Mouse (Mus musculus) gastrocnemius, postnatal 10 days (tissue): Measurements from ENCODE around the gene Olfr646. TPM values are rescaled to one million over a fixed set of nuclear protein-coding genes. Genes with fewer than 3 reads are reported as not detected.

ENCODE experiments used
- DNase-seq: peaks from one replicate; pipeline ENCODE4 v3.0.0; 2021; ENCODE audit warnings: mixed read lengths
- long read RNA-seq, 2 experiments: library from polyadenylated mRNA; stranded (forward); transcript quantifications; one replicate each; pipeline ENCODE4 v2.0.0; 2021
- total RNA-seq, 2 experiments: library from RNA; stranded (reverse); gene quantifications; 2 replicates each; pipeline ENCODE4 v1.2.3; 2021

The Olfr646 gene
- total RNA-seq = not detected
- long read RNA-seq, experiment 1 = 0 reads
- long read RNA-seq, experiment 2 = 0 reads

GRCm38 (mm10) chr7:104104757-104104972, at the start of gene Olfr646:
Gene Olfr646, plus strand, starts transcription at chr7:104104873.
- no peak for DNase-seq

DNA sequence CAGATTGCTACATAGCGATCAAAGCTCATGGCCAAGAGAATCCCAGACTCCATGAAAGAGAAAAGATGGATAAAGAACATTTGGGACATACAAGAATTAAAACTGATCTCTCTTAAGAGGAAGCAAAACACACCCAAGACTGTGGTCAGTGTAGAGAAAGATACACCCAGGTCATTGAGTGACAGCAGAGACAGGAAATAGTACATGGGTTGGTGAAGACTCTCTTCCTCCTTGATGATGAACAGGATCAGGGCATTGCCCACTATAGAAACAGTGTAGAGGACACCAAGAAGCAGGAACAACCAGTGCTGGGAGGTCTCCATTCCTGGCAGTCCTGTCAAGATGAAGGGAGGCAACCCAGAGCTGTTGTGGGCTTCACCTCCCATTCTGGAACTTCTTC, 45.5 kb upstream of the Olfr646 start:
- DNase-seq = no peak

- DNase-seq = no peak
Observed at GRCm38 (mm10) chr7:104061345-104061744, 43.3 kb upstream of the Olfr646 start, which contains the start of gene 4930516K23Rik. Gene 4930516K23Rik, minus strand, starts transcription at chr7:104061445.

GRCm38 (mm10) chr7:104071769-104072168, 32.9 kb upstream of the Olfr646 start, which contains the start of gene Olfr644:
Gene Olfr644, minus strand, starts transcription at chr7:104071869.
- no peak for DNase-seq

GRCm38 (mm10) chr7:104085365-104085764, 19.3 kb upstream of the Olfr646 start, which contains the start of gene Olfr645:
Gene Olfr645, minus strand, starts transcription at chr7:104085465.
- DNase-seq = no peak

GRCm38 (mm10) chr7:104103913-104104756, 538 bp upstream of the Olfr646 start:
- no peak for DNase-seq

DNA sequence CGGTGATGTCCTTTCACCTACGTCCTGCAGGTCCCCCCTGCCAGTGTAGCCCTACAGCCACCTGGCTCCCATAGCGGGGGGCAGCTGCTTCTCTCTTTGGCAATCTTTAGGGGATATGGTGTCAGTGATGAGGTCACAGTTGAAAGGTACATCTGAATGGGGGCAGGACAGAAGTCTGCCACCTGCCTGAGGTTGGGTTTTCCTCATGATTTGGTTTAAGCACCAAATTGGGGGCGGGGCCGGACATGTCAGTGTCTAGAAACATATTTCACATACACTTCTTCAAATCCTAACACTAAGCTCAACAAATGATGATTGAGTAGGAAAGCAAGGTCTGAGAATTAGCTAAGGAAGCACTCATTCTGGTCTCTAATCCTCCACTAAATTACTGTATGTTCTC, 25.1 kb downstream of the Olfr646 start, which contains the start of gene Ubqln5:
Ubqln5 (minus strand) TSS at position 101 of the 400 bp plus-strand sequence.
- DNase-seq = no peak

GRCm38 (mm10) chr7:104137305-104137704, 32.6 kb downstream of the Olfr646 start, which contains the start of gene Olfr643:
Gene Olfr643, minus strand, starts transcription at chr7:104137405.
- no peak for DNase-seq

GRCm38 (mm10) chr7:104143179-104143578, 38.5 kb downstream of the Olfr646 start, which contains the start of gene Ubqln3:
Gene Ubqln3, minus strand, starts transcription at chr7:104143279.
- no peak for DNase-seq

DNA sequence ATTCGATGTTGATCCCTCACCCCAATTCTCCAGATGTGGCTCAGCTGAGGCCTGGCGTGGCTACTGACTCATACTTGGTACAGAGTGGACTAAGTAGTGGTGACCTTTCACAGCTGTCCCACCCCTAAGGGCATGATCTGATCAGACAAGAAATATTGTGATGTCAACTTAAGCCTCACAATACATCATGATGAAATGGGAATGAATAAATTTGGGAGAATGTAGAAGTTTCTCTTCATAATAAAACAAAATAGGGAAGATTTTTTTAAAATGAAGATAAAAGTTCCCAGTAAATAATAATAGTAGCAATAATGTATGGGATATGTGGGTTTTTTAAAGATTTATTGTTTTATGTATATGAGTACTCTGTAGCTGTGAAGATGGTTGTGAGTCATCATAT, 45.8 kb downstream of the Olfr646 start, which contains the start of gene Ubqlnl:
Ubqlnl (minus strand) TSS at position 101 of the 400 bp plus-strand sequence.
- DNase-seq = no peak

Other genes with a start within 250 kb of the Olfr646 start
- gene Olfr66, start 218.6 kb upstream of the Olfr646 start, total RNA-seq = not detected
- gene Olfr64, start 210.4 kb upstream of the Olfr646 start, total RNA-seq = not detected
- gene Olfr65, start 201.4 kb upstream of the Olfr646 start, total RNA-seq = not detected
- not detected for gene Olfr631, start 176.0 kb upstream of the Olfr646 start, total RNA-seq
- gene Olfr632, start 170.5 kb upstream of the Olfr646 start, total RNA-seq = not detected
- not detected for gene Olfr633, start 160.4 kb upstream of the Olfr646 start, total RNA-seq
- gene Olfr635, start 133.7 kb upstream of the Olfr646 start, total RNA-seq = not detected
- gene Olfr638, start 106.1 kb upstream of the Olfr646 start, total RNA-seq = not detected
- gene Olfr639, start 87.6 kb upstream of the Olfr646 start, total RNA-seq = under 1 TPM; 0.02 to 0.05 TPM
- not detected for gene Olfr640, start 79.3 kb upstream of the Olfr646 start, total RNA-seq
- not detected for gene Olfr641, start 69.4 kb upstream of the Olfr646 start, total RNA-seq
- gene Olfr642, start 52.2 kb upstream of the Olfr646 start, total RNA-seq = not detected
- gene 4930516K23Rik, start 43.4 kb upstream of the Olfr646 start, total RNA-seq = not detected
- gene Olfr644, start 33.0 kb upstream of the Olfr646 start, total RNA-seq = not detected
- gene Olfr645, start 19.4 kb upstream of the Olfr646 start, total RNA-seq = not detected
- gene Ubqln5, start 25.0 kb downstream of the Olfr646 start, total RNA-seq = not detected
- gene Olfr643, start 32.5 kb downstream of the Olfr646 start, total RNA-seq = not detected
- not detected for gene Ubqln3, start 38.4 kb downstream of the Olfr646 start, total RNA-seq
- gene Ubqlnl, start 45.7 kb downstream of the Olfr646 start, total RNA-seq = not detected
- not detected for gene Olfm5, start 60.0 kb downstream of the Olfr646 start, total RNA-seq
- gene Olfr648, start 78.5 kb downstream of the Olfr646 start, total RNA-seq = not detected
- not detected for gene Olfr649, start 91.1 kb downstream of the Olfr646 start, total RNA-seq
- under 1 TPM; 0.32 to 0.61 TPM for gene Trim6, start 113.9 kb downstream of the Olfr646 start, total RNA-seq
- gene Trim34a, start 139.6 kb downstream of the Olfr646 start, total RNA-seq = 1 to 10 TPM; 1.6 to 1.9 TPM
- gene Trim5, start 183.2 kb downstream of the Olfr646 start, total RNA-seq = 1 to 10 TPM in 1 of 2 experiments, under 1 TPM in 1; 0.92 to 1.1 TPM
- gene Trim12a, start 210.6 kb downstream of the Olfr646 start, total RNA-seq = 1 to 10 TPM; 3.9 to 4.8 TPM
- under 1 TPM in 1 of 2 experiments, not detected in 1; 0.23 TPM for gene Trim34b, start 224.6 kb downstream of the Olfr646 start, total RNA-seq
- gene Trim12c, start 248.5 kb downstream of the Olfr646 start, total RNA-seq = 1 to 10 TPM; 2.1 to 2.6 TPM